Mouse (Mus musculus): ENCODE data around the gene Borcs6. TPM values are rescaled to one million over a fixed set of nuclear protein-coding genes. Genes with fewer than 3 reads are reported as not detected.
"Not testable (repeated sequence)": the region's sequence is repeated elsewhere in the genome, so short reads cannot be mapped to it uniquely, and the experiment has no call there.

Borcs6 gene
- polyA plus RNA-seq, 1 experiment, result 22.1 TPM

GRCm38 (mm10) chr11:69092871-69093270 is 33.4 kb downstream of the Borcs6 start:
- DNase-seq (ENCODE audit: low read depth), result no peak
- peak; percentile 18; the same call in 1 of the 2 replicates for TF ChIP-seq CTCF (IDR thresholded peaks at IDR 0.05; ENCODE audit: borderline replicate concordance, extremely low read depth, insufficient read depth, insufficient read length)
- TF ChIP-seq POLR2A (IDR thresholded peaks at IDR 0.05; ENCODE audit: borderline replicate concordance, extremely low read depth, insufficient read depth, insufficient read length, poor library complexity, severe bottlenecking), result no peak

GRCm38 (mm10) chr11:69093856-69094255 is 34.3 kb downstream of the Borcs6 start:
- not testable (repeated sequence) for DNase-seq (ENCODE audit: low read depth)

- peak; percentile 100 for DNase-seq (ENCODE audit: low read depth)
- TF ChIP-seq POLR2A (IDR thresholded peaks at IDR 0.05; ENCODE audit: borderline replicate concordance, extremely low read depth, insufficient read depth, insufficient read length, poor library complexity, severe bottlenecking), result no peak
- TF ChIP-seq CTCF (IDR thresholded peaks at IDR 0.05; ENCODE audit: borderline replicate concordance, extremely low read depth, insufficient read depth, insufficient read length), result no peak
Observed at GRCm38 (mm10) chr11:69094697-69095429, 35.3 kb downstream of the Borcs6 start, which contains the start of gene Per1. TSS of gene Per1 (plus strand) at chr11:69095217.

GRCm38 (mm10) chr11:69095511-69096231 is 36.2 kb downstream of the Borcs6 start:
- TF ChIP-seq POLR2A (IDR thresholded peaks at IDR 0.05; ENCODE audit: borderline replicate concordance, extremely low read depth, insufficient read depth, insufficient read length, poor library complexity, severe bottlenecking), result no peak
- no peak for TF ChIP-seq CTCF (IDR thresholded peaks at IDR 0.05; ENCODE audit: borderline replicate concordance, extremely low read depth, insufficient read depth, insufficient read length)

GRCm38 (mm10) chr11:69096360-69096986 is 37.0 kb downstream of the Borcs6 start:
- DNase-seq (ENCODE audit: low read depth), result no peak
- TF ChIP-seq POLR2A (IDR thresholded peaks at IDR 0.05; ENCODE audit: borderline replicate concordance, extremely low read depth, insufficient read depth, insufficient read length, poor library complexity, severe bottlenecking) (no peak), CTCF (IDR thresholded peaks at IDR 0.05; ENCODE audit: borderline replicate concordance, extremely low read depth, insufficient read depth, insufficient read length) (no peak)

More at GRCm38 (mm10) chr11:69095511-69096231, 36.2 kb downstream of the Borcs6 start:
- DNase-seq (ENCODE audit: low read depth), result peak; percentile 11

GRCm38 (mm10) chr11:69096987-69097900 is 37.7 kb downstream of the Borcs6 start:
- TF ChIP-seq CTCF (IDR thresholded peaks at IDR 0.05; ENCODE audit: borderline replicate concordance, extremely low read depth, insufficient read depth, insufficient read length) (no peak), POLR2A (IDR thresholded peaks at IDR 0.05; ENCODE audit: borderline replicate concordance, extremely low read depth, insufficient read depth, insufficient read length, poor library complexity, severe bottlenecking) (no peak)

GRCm38 (mm10) chr11:69098039-69098761 is 38.7 kb downstream of the Borcs6 start:
- no peak for TF ChIP-seq CTCF (IDR thresholded peaks at IDR 0.05; ENCODE audit: borderline replicate concordance, extremely low read depth, insufficient read depth, insufficient read length)
- no peak for TF ChIP-seq POLR2A (IDR thresholded peaks at IDR 0.05; ENCODE audit: borderline replicate concordance, extremely low read depth, insufficient read depth, insufficient read length, poor library complexity, severe bottlenecking)

More at GRCm38 (mm10) chr11:69096987-69097900, 37.7 kb downstream of the Borcs6 start:
- DNase-seq (ENCODE audit: low read depth), result peak; percentile 95

GRCm38 (mm10) chr11:69098762-69099091 is 39.2 kb downstream of the Borcs6 start:
- TF ChIP-seq POLR2A (IDR thresholded peaks at IDR 0.05; ENCODE audit: borderline replicate concordance, extremely low read depth, insufficient read depth, insufficient read length, poor library complexity, severe bottlenecking) (peak; percentile 16; the same call in 1 of the 2 replicates), CTCF (IDR thresholded peaks at IDR 0.05; ENCODE audit: borderline replicate concordance, extremely low read depth, insufficient read depth, insufficient read length) (no peak)
- peak; percentile 95 for DNase-seq (ENCODE audit: low read depth)

More at GRCm38 (mm10) chr11:69098039-69098761, 38.7 kb downstream of the Borcs6 start:
- DNase-seq (ENCODE audit: low read depth), result no peak

GRCm38 (mm10) chr11:69099177-69099914 is 39.8 kb downstream of the Borcs6 start:
- peak; percentile 69 for DNase-seq (ENCODE audit: low read depth)

More at GRCm38 (mm10) chr11:69099177-69099914, 39.8 kb downstream of the Borcs6 start:
- TF ChIP-seq POLR2A (IDR thresholded peaks at IDR 0.05; ENCODE audit: borderline replicate concordance, extremely low read depth, insufficient read depth, insufficient read length, poor library complexity, severe bottlenecking) (no peak), CTCF (IDR thresholded peaks at IDR 0.05; ENCODE audit: borderline replicate concordance, extremely low read depth, insufficient read depth, insufficient read length) (no peak)

Data from brain, embryonic 14.5 days (tissue).